Mouse (Mus musculus): ENCODE results near the gene Atp6v1g2.

- TF ChIP-seq CTCF (IDR thresholded peaks at IDR 0.05; ENCODE audit: low read depth, low read length): no peak
- no peak for TF ChIP-seq POLR2AphosphoS5 (IDR thresholded peaks at IDR 0.05; ENCODE audit: insufficient replicate concordance, low read depth, low read length)
- TF ChIP-seq TAL1 (conservative IDR thresholded peaks at IDR 0.05; ENCODE audit: low read depth, low read length): no peak
Measured at GRCm38 (mm10) chr17:35237504-35237903, 4.0 kb downstream of the Atp6v1g2 start.

Measured in G1E (cell line).